Mouse (Mus musculus) liver, embryonic 15.5 days (tissue): ENCODE results near the gene Cyp4a30b. TPM values are rescaled to one million over a fixed set of nuclear protein-coding genes. Genes with fewer than 3 reads are reported as not detected.

Source experiments
- polyA plus RNA-seq: library from polyadenylated mRNA; unstranded; fragments of >200 nt; fragmentation: Nextera tagmentation; extraction: Ambion mirVana; gene quantifications from 2 replicates; pipeline ENCODE4 v1.2.1, GENCODE M21; 2015

The Cyp4a30b gene
- polyA plus RNA-seq, 1 experiment from 2014 or later = not detected

Other genes with a start within 250 kb of the Cyp4a30b start
- not detected in 2 replicates for gene Cyp4a29, start 210.5 kb upstream of the Cyp4a30b start, polyA plus RNA-seq
- gene Cyp4a12a, start 153.6 kb upstream of the Cyp4a30b start, polyA plus RNA-seq = 0.03 TPM in 1 of 2 replicates, not detected in the other
- gene Cyp4a12b, start 41.0 kb upstream of the Cyp4a30b start, polyA plus RNA-seq = not detected in 2 replicates
- gene Cyp4a14, start 43.5 kb downstream of the Cyp4a30b start, polyA plus RNA-seq = not detected in 2 replicates
- not detected in 2 replicates for gene Cyp4a10, start 65.7 kb downstream of the Cyp4a30b start, polyA plus RNA-seq
- 0.32 and 1.1 TPM in 2 replicates for gene Cyp4a31, start 111.0 kb downstream of the Cyp4a30b start, polyA plus RNA-seq
- gene Cyp4a32, start 148.4 kb downstream of the Cyp4a30b start, polyA plus RNA-seq = not detected in 2 replicates
- 3.7 and 3.8 TPM in 2 replicates for gene Cyp4b1, start 195.1 kb downstream of the Cyp4a30b start, polyA plus RNA-seq